Mouse (Mus musculus): ENCODE measurements around the gene Zfp777. TPM values are rescaled to one million over a fixed set of nuclear protein-coding genes. Genes with fewer than 3 reads are reported as not detected.

Gene Zfp777
- polyA plus RNA-seq, 1 experiment from 2014 or later: 7.5 TPM

GRCm38 (mm10) chr6:48020006-48020405, 28.7 kb downstream of the Zfp777 start:
- no peaks in the 10 kb centered on the region for H3K4me1 ChIP-seq (ENCODE audit: control insufficient read depth, insufficient read depth, low read length)
- no peak overlapping the region for H3K4me3 ChIP-seq (ENCODE audit: low read depth, low read length)
- whole genome bisulfite sequencing: 71% methylated on average over 2 of the region's 2 CpGs
- no peaks in the 10 kb centered on the region for H3K27me3 ChIP-seq (replicated peaks; ENCODE audit: control insufficient read depth, insufficient read depth, low read length)
- ATAC-seq (ENCODE audit: low read depth): no peak
- no peak overlapping the region for H3K27ac ChIP-seq (replicated peaks; ENCODE audit: low read depth, low read length)
- DNase-seq (ENCODE audit: low spot score): no peak
- peaks cover 21% of the 10 kb centered on the region for H3K9me3 ChIP-seq (ENCODE audit: control insufficient read depth, low read length)
- no peak overlapping the region for H3K9ac ChIP-seq (ENCODE audit: low read depth, low read length)
- H3K4me2 ChIP-seq (ENCODE audit: low read depth, low read length): no peak overlapping the region
- H3K36me3 ChIP-seq (ENCODE audit: control insufficient read depth, insufficient read depth, low read length): peaks cover 52% of the 10 kb centered on the region

- no peak overlapping the region for H3K4me3 ChIP-seq (ENCODE audit: low read depth, low read length)
- no peaks in the 10 kb centered on the region for H3K4me1 ChIP-seq (ENCODE audit: control insufficient read depth, insufficient read depth, low read length)
- no peak overlapping the region for H3K27ac ChIP-seq (replicated peaks; ENCODE audit: low read depth, low read length)
- H3K4me2 ChIP-seq (ENCODE audit: low read depth, low read length): no peak overlapping the region
- 91% methylated on average over 9 of the region's 9 CpGs for WGBS
- no peak overlapping the region for H3K9ac ChIP-seq (ENCODE audit: low read depth, low read length)
- peaks cover 21% of the 10 kb centered on the region; the same call in 1 of the 2 replicates for H3K36me3 ChIP-seq (ENCODE audit: control insufficient read depth, insufficient read depth, low read length)
- no peaks in the 10 kb centered on the region for H3K9me3 ChIP-seq (ENCODE audit: control insufficient read depth, low read length)
- DNase-seq (ENCODE audit: low spot score): no peak
- H3K27me3 ChIP-seq (replicated peaks; ENCODE audit: control insufficient read depth, insufficient read depth, low read length): no peaks in the 10 kb centered on the region
- ATAC-seq (ENCODE audit: low read depth): no peak
These were observed 31.9 kb downstream of the Zfp777 start for GRCm38 (mm10) chr6:48016841-48017240.

DNA sequence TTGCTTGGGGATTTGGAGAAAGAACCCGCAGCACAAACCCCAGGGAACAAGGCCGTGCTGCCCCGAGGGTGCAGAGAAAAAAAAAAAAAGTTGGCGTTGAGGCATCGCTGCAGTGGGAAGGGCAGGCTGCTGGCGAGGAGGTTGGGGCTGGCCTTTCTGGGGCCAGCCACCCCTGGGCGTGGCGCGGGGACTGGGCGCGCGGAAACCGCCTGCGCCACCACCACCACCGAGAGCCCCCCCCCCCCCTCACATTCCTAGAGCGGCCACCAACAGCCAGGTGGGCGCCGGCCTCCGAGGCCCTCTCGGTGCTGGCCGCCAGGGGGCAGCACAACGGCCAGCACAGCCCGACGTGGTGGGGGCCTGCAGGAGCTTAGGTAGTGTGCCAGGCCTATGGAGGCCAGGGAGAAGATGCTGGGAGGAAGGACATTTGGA, 32.6 kb downstream of the Zfp777 start:
- Histone ChIP-seq H3K4me3 (ENCODE audit: low read depth, low read length) (peak overlapping the region; percentile 38), H3K36me3 (ENCODE audit: control insufficient read depth, insufficient read depth, low read length) (peaks cover 14% of the 10 kb centered on the region; the same call in 1 of the 2 replicates), H3K9ac (ENCODE audit: low read depth, low read length) (peak overlapping the region; percentile 63), H3K4me1 (ENCODE audit: control insufficient read depth, insufficient read depth, low read length) (no peaks in the 10 kb centered on the region), H3K27me3 (replicated peaks; ENCODE audit: control insufficient read depth, insufficient read depth, low read length) (no peaks in the 10 kb centered on the region), H3K4me2 (ENCODE audit: low read depth, low read length) (peak overlapping the region; percentile 57), H3K9me3 (ENCODE audit: control insufficient read depth, low read length) (no peaks in the 10 kb centered on the region), H3K27ac (replicated peaks; ENCODE audit: low read depth, low read length) (peak overlapping the region; percentile 39; the same call in 1 of the 2 replicates)
- ATAC-seq (ENCODE audit: low read depth): peak; percentile 93
- peak; percentile 80 for DNase-seq (ENCODE audit: low spot score)
- 1% methylated on average over 22 of the region's 24 CpGs for WGBS

DNA sequence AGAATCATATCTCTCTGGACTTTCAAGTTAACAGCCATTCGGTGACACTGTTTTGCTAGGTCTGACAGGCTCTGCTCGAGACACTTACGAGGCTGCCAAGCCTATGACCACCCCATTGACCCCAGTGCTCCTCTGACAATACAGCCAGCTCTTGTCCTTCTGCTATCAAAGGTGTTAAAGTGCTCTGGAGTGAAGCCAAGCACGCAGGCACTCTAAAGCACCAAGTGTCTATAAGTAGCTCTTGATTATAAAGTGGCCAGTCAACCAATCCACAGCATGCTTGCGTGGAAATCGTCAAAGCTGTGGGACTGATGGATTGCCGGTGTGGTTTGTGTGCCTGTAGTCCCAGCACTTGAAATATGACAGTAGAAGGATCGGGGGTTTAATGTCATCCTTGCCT, 38.0 kb downstream of the Zfp777 start:
- Histone ChIP-seq H3K27ac (replicated peaks; ENCODE audit: low read depth, low read length) (no peak overlapping the region), H3K36me3 (ENCODE audit: control insufficient read depth, insufficient read depth, low read length) (no peaks in the 10 kb centered on the region), H3K9ac (ENCODE audit: low read depth, low read length) (no peak overlapping the region), H3K27me3 (replicated peaks; ENCODE audit: control insufficient read depth, insufficient read depth, low read length) (no peaks in the 10 kb centered on the region), H3K4me2 (ENCODE audit: low read depth, low read length) (no peak overlapping the region), H3K9me3 (ENCODE audit: control insufficient read depth, low read length) (no peaks in the 10 kb centered on the region), H3K4me3 (ENCODE audit: low read depth, low read length) (no peak overlapping the region), H3K4me1 (ENCODE audit: control insufficient read depth, insufficient read depth, low read length) (no peaks in the 10 kb centered on the region; the same call in 1 of the 2 replicates)
- DNase-seq (ENCODE audit: low spot score) (no peak), ATAC-seq (ENCODE audit: low read depth) (no peak)
- 65% methylated on average over 8 of the region's 8 CpGs for WGBS

GRCm38 (mm10) chr6:47995661-47996060, 53.0 kb downstream of the Zfp777 start:
- ATAC-seq (ENCODE audit: low read depth): no peak
- Histone ChIP-seq H3K4me1 (ENCODE audit: control insufficient read depth, insufficient read depth, low read length) (no peaks in the 10 kb centered on the region), H3K4me3 (ENCODE audit: low read depth, low read length) (no peak overlapping the region), H3K27me3 (replicated peaks; ENCODE audit: control insufficient read depth, insufficient read depth, low read length) (no peaks in the 10 kb centered on the region), H3K9ac (ENCODE audit: low read depth, low read length) (no peak overlapping the region), H3K36me3 (ENCODE audit: control insufficient read depth, insufficient read depth, low read length) (no peaks in the 10 kb centered on the region), H3K4me2 (ENCODE audit: low read depth, low read length) (no peak overlapping the region), H3K9me3 (ENCODE audit: control insufficient read depth, low read length) (no peaks in the 10 kb centered on the region), H3K27ac (replicated peaks; ENCODE audit: low read depth, low read length) (no peak overlapping the region)
- DNase-seq (ENCODE audit: low spot score): no peak
- WGBS: 88% methylated on average over 9 of the region's 9 CpGs

- H3K27ac ChIP-seq (replicated peaks; ENCODE audit: low read depth, low read length): no peak overlapping the region
- no peak for DNase-seq (ENCODE audit: low spot score)
- H3K27me3 ChIP-seq (replicated peaks; ENCODE audit: control insufficient read depth, insufficient read depth, low read length): no peaks in the 10 kb centered on the region
- no peaks in the 10 kb centered on the region for H3K9me3 ChIP-seq (ENCODE audit: control insufficient read depth, low read length)
- no peak overlapping the region for H3K4me3 ChIP-seq (ENCODE audit: low read depth, low read length)
- 21% methylated on average over 2 of the region's 2 CpGs for WGBS
- no peaks in the 10 kb centered on the region for H3K36me3 ChIP-seq (ENCODE audit: control insufficient read depth, insufficient read depth, low read length)
- ATAC-seq (ENCODE audit: low read depth): no peak
- H3K4me1 ChIP-seq (ENCODE audit: control insufficient read depth, insufficient read depth, low read length): 0 out of 2 replicates have a peak, but pooled peaks cover 3% of the 10 kb centered on the region
- H3K9ac ChIP-seq (ENCODE audit: low read depth, low read length): no peak overlapping the region
- no peak overlapping the region for H3K4me2 ChIP-seq (ENCODE audit: low read depth, low read length)
These were observed 64.8 kb downstream of the Zfp777 start for GRCm38 (mm10) chr6:47983936-47984335.

DNA sequence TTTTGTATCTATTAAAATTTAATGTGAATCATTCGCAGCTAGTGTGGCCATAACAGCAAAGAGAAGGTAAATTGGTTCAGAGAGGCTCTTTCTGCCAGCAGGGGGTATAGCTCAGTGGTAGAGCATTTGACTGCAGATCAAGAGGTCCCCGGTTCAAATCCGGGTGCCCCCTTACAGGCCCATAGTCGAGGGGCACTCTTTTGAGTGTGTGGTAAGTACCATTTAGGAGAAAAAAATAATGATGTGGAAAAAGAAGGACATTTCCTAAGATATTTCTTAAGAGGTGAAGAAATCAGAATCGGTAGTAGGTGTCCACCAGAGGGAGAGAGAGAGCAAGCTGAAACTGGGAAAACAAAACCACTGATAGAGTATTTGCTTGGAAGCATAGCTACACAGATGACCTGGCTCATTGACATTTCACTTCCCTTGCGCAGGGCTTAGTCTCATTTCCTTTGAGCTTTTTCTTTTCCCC, 69.8 kb downstream of the Zfp777 start:
- Histone ChIP-seq H3K27ac (replicated peaks; ENCODE audit: low read depth, low read length) (no peak overlapping the region), H3K4me3 (ENCODE audit: low read depth, low read length) (no peak overlapping the region), H3K4me2 (ENCODE audit: low read depth, low read length) (no peak overlapping the region), H3K9me3 (ENCODE audit: control insufficient read depth, low read length) (no peaks in the 10 kb centered on the region), H3K36me3 (ENCODE audit: control insufficient read depth, insufficient read depth, low read length) (no peaks in the 10 kb centered on the region), H3K4me1 (ENCODE audit: control insufficient read depth, insufficient read depth, low read length) (no peaks in the 10 kb centered on the region), H3K9ac (ENCODE audit: low read depth, low read length) (no peak overlapping the region), H3K27me3 (replicated peaks; ENCODE audit: control insufficient read depth, insufficient read depth, low read length) (no peaks in the 10 kb centered on the region)
- WGBS: 13% methylated on average over 6 of the region's 6 CpGs
- peak; percentile 87 for ATAC-seq (ENCODE audit: low read depth)
- peak; percentile 69 for DNase-seq (ENCODE audit: low spot score)

- DNase-seq (ENCODE audit: low spot score) (no peak), ATAC-seq (ENCODE audit: low read depth) (no peak)
- no peak overlapping the region for H3K4me2 ChIP-seq (ENCODE audit: low read depth, low read length)
- H3K9ac ChIP-seq (ENCODE audit: low read depth, low read length): no peak overlapping the region
- H3K27me3 ChIP-seq (replicated peaks; ENCODE audit: control insufficient read depth, insufficient read depth, low read length): no peaks in the 10 kb centered on the region
- no peaks in the 10 kb centered on the region for H3K9me3 ChIP-seq (ENCODE audit: control insufficient read depth, low read length)
- no peaks in the 10 kb centered on the region for H3K36me3 ChIP-seq (ENCODE audit: control insufficient read depth, insufficient read depth, low read length)
- 90% methylated on average over 1 of the region's 1 CpGs for WGBS
- no peak overlapping the region for H3K4me3 ChIP-seq (ENCODE audit: low read depth, low read length)
- no peak overlapping the region for H3K27ac ChIP-seq (replicated peaks; ENCODE audit: low read depth, low read length)
- H3K4me1 ChIP-seq (ENCODE audit: control insufficient read depth, insufficient read depth, low read length): no peaks in the 10 kb centered on the region
These were observed 74.1 kb downstream of the Zfp777 start for GRCm38 (mm10) chr6:47974599-47974998.

Measured in embryonic facial prominence, embryonic 14.5 days (tissue).